Mouse (Mus musculus) liver, embryonic 14.5 days (tissue): Measurements from ENCODE around the gene Zfp369.
"Not testable (repeated sequence)": the region's sequence is repeated elsewhere in the genome, so short reads cannot be mapped to it uniquely, and the experiment has no call there.

Source experiments
- CTCF ChIP-seq: IDR thresholded peaks from 2 replicates; pipeline ENCODE4 v1.5.1; 2016; ENCODE audit warnings: antibody characterized with exemption, low read depth, control low read depth
- EP300 ChIP-seq: IDR thresholded peaks from 2 replicates; pipeline ENCODE4 v1.6.1; 2016; ENCODE audit warnings: antibody characterized with exemption, low read depth

DNA sequence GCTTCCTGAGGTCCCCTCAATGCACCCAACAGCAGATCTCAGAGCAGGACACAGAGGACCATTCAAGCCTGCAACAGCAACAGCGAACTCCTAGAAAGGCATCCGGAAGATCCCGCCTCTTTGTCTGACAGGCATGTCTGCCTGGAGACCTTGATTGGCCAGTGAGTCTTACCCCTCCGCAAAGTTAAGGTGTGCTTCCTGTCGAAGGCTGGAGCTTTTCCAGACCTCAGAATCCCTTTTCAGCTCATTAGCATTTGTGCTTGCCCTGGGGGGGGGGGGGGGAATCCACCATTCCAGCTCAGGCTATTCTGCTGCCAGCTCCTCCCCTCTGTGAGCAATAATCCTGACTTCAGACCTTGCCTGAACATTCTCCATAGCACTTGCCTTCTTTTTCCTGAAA lies 69.9 kb downstream of the Zfp369 start:
- not testable (repeated sequence) for TF ChIP-seq CTCF, EP300
